Mouse (Mus musculus): Measurements from ENCODE around the gene Pi4kb. TPM values are rescaled to one million over a fixed set of nuclear protein-coding genes. Genes with fewer than 3 reads are reported as not detected.

Gene Pi4kb
- polyA plus RNA-seq, 1 experiment from 2014 or later = 27.1 TPM

DNA sequence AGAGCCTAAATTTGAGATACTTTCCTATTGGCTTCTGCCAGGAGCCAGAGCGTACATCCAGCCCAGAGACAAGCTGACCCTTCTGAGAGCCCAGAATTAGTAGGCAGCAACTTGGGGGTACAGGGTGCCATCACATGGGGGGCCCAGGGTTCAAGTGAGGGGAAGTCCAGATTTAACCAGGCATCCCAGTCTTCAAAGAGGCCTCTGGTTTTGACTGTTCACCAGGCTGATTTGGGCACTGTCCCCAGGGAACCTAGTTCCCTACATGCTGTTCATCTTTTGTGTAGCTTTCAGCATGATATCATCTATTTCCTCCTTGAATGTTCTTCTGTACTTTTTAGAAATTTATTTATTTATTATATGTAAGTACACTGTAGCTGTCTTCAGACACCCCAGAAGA, 9.5 kb upstream of the Pi4kb start:
- Histone ChIP-seq H3K27me3 (no peaks in the 10 kb centered on the region), H3K36me3 (no peaks in the 10 kb centered on the region), H3K9ac (replicated peaks) (no peak overlapping the region), H3K4me3 (no peak overlapping the region), H3K4me1 (no peaks in the 10 kb centered on the region), H3K9me3 (no peaks in the 10 kb centered on the region), H3K4me2 (replicated peaks) (no peak overlapping the region), H3K27ac (replicated peaks) (no peak overlapping the region)
- ATAC-seq (replicated peaks) = no peak
- WGBS = 88% methylated on average over 1 of the region's 1 CpGs

GRCm38 (mm10) chr3:94965878-94966277, 8.7 kb upstream of the Pi4kb start:
- H3K4me3 ChIP-seq = no peak overlapping the region
- no peak for ATAC-seq (replicated peaks)
- no peak overlapping the region for H3K9ac ChIP-seq (replicated peaks)
- H3K4me1 ChIP-seq = no peaks in the 10 kb centered on the region
- H3K27me3 ChIP-seq = no peaks in the 10 kb centered on the region
- H3K36me3 ChIP-seq = no peaks in the 10 kb centered on the region
- H3K9me3 ChIP-seq = no peaks in the 10 kb centered on the region
- no peak overlapping the region for H3K27ac ChIP-seq (replicated peaks)
- no peak overlapping the region for H3K4me2 ChIP-seq (replicated peaks)
- WGBS = 78% methylated on average over 1 of the region's 1 CpGs

DNA sequence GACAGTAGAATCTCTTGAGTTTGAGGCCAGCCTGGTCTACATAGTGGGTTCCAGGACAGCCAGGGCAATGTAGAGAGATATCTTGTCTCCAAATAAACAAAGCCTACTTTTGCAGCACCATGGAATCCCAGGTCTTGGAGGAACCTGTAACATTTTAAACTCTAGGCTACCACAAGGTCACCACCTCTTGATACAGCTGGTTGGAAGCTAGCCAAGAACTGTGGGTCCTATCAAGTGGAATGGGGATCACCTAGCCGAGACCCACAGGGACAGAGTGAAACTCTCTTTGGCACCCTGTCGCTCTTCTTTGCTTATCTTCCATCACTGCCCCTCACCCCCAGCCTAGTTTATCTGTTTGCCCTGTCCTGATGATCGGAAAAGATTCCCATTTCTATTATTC, 2.0 kb upstream of the Pi4kb start:
- no peak for ATAC-seq (replicated peaks)
- Histone ChIP-seq H3K4me3 (no peak overlapping the region), H3K4me2 (replicated peaks) (no peak overlapping the region), H3K27ac (replicated peaks) (no peak overlapping the region), H3K4me1 (peaks cover 18% of the 10 kb centered on the region), H3K9me3 (no peaks in the 10 kb centered on the region), H3K27me3 (no peaks in the 10 kb centered on the region), H3K9ac (replicated peaks) (no peak overlapping the region), H3K36me3 (peaks cover 5% of the 10 kb centered on the region; the same call in 1 of the 2 replicates)
- WGBS = 90% methylated on average over 3 of the region's 3 CpGs

- WGBS = 88% methylated on average over 5 of the region's 5 CpGs
- H3K4me2 ChIP-seq (replicated peaks) = peak overlapping the region; percentile 54; the same call in 1 of the 2 replicates
- peaks cover 5% of the 10 kb centered on the region; the same call in 1 of the 2 replicates for H3K36me3 ChIP-seq
- H3K27ac ChIP-seq (replicated peaks) = no peak overlapping the region
- H3K9ac ChIP-seq (replicated peaks) = no peak overlapping the region
- H3K4me1 ChIP-seq = peaks cover 18% of the 10 kb centered on the region
- no peak for ATAC-seq (replicated peaks)
- no peak overlapping the region for H3K4me3 ChIP-seq
- H3K9me3 ChIP-seq = no peaks in the 10 kb centered on the region
- H3K27me3 ChIP-seq = no peaks in the 10 kb centered on the region
Measured at GRCm38 (mm10) chr3:94973620-94974019, 911 bp upstream of the Pi4kb start.

GRCm38 (mm10) chr3:94974026-94974527, 454 bp upstream of the Pi4kb start:
- no peaks in the 10 kb centered on the region for H3K27me3 ChIP-seq
- no peaks in the 10 kb centered on the region for H3K9me3 ChIP-seq
- 17% methylated on average over 9 of the region's 9 CpGs for WGBS
- peaks cover 5% of the 10 kb centered on the region; the same call in 1 of the 2 replicates for H3K36me3 ChIP-seq
- peak overlapping the region; percentile 54 for H3K4me2 ChIP-seq (replicated peaks)
- peaks cover 18% of the 10 kb centered on the region for H3K4me1 ChIP-seq
- peak overlapping the region; percentile 46 for H3K9ac ChIP-seq (replicated peaks)
- H3K27ac ChIP-seq (replicated peaks) = peak overlapping the region; percentile 92; the same call in 1 of the 2 replicates
- H3K4me3 ChIP-seq = peak overlapping the region; percentile 96
- peak; percentile 57 for ATAC-seq (replicated peaks)

GRCm38 (mm10) chr3:94984312-94984711, 9.8 kb downstream of the Pi4kb start:
- H3K9ac ChIP-seq (replicated peaks) = no peak overlapping the region
- H3K4me2 ChIP-seq (replicated peaks) = no peak overlapping the region
- WGBS = 93% methylated on average over 11 of the region's 11 CpGs
- no peak overlapping the region for H3K4me3 ChIP-seq
- no peaks in the 10 kb centered on the region for H3K27me3 ChIP-seq
- H3K36me3 ChIP-seq = peaks cover 27% of the 10 kb centered on the region
- no peak overlapping the region for H3K27ac ChIP-seq (replicated peaks)
- 0 out of 2 replicates have a peak, but pooled peaks cover 2% of the 10 kb centered on the region for H3K4me1 ChIP-seq
- H3K9me3 ChIP-seq = no peaks in the 10 kb centered on the region
- no peak for ATAC-seq (replicated peaks)

DNA sequence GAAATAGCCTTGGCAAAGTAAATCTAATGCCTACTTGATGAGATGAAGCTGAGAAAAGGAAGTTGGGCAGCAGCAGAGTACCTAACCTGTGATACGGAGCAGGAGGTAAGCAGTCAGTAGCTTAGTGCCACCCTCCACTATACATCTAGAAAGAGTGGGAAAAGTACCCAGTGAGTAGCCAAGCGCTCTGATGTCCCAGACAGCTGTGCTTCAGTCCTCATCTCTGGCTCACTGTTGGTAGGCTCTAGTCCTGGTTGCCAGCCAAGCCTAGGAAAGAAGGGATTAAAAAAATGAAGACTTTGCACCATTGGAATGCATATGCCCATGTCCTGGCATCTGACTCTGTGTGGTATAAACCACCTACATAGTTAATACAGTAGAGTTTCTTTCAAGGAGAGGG, 11.0 kb downstream of the Pi4kb start:
- Histone ChIP-seq H3K27ac (replicated peaks) (no peak overlapping the region), H3K9me3 (no peaks in the 10 kb centered on the region), H3K4me1 (0 out of 2 replicates have a peak, but pooled peaks cover 4% of the 10 kb centered on the region), H3K4me3 (no peak overlapping the region), H3K9ac (replicated peaks) (no peak overlapping the region), H3K36me3 (peaks cover 30% of the 10 kb centered on the region), H3K27me3 (no peaks in the 10 kb centered on the region), H3K4me2 (replicated peaks) (no peak overlapping the region)
- no peak for ATAC-seq (replicated peaks)
- 95% methylated on average over 2 of the region's 2 CpGs for WGBS

DNA sequence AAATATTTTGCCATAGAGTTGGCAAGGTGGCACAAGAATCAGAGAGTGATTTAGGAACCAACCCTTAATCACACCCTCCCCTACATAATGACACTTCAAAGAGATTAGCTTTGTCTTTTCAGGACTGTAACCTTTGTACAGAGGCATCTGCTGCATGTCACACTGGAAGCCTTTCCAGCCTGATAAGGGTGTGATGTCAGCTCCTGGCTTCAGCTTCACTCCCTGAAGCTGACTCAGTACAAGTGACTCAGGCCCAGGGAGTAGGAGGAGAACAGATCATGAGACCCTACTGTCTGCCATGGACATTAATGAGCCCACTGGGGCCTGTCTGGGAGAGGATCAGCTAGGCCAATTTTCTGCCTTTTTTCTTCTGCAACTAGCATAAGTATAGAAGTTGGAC, 13.0 kb downstream of the Pi4kb start:
- no peak overlapping the region for H3K9ac ChIP-seq (replicated peaks)
- no peak for ATAC-seq (replicated peaks)
- no peak overlapping the region for H3K4me3 ChIP-seq
- H3K9me3 ChIP-seq = no peaks in the 10 kb centered on the region
- H3K4me1 ChIP-seq = 0 out of 2 replicates have a peak, but pooled peaks cover 4% of the 10 kb centered on the region
- H3K27ac ChIP-seq (replicated peaks) = no peak overlapping the region
- peaks cover 26% of the 10 kb centered on the region for H3K36me3 ChIP-seq
- H3K4me2 ChIP-seq (replicated peaks) = no peak overlapping the region
- H3K27me3 ChIP-seq = no peaks in the 10 kb centered on the region

DNA sequence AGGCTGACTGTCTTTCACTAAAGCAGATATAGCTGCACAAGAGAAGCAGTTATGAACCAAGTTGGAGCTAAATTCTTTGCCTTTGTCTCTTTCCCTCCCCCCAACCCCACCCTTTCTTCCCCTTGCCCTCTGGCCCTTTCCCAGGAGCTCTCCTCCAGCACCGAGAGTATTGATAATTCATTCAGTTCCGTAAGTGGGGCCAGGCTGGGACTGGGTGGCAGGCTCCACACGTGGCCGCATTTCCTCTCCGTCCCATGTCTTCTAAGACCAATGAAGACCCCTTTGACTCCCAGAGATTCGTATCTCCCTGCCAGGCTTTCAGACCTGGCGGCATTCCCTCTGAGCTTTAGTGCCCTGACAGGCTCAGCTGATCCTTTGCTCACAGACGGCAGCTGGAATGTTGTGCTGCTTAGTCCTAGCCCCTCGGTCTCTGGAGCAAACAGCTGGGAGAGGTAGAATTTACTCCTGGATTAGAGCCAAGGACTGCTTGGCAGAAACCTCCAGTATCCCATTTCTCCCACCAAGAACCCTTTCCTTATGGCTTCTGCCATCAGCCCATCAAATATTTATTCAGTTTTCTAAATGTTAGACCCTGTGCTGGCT, 14.7 kb downstream of the Pi4kb start:
- Histone ChIP-seq H3K4me1 (0 out of 2 replicates have a peak, but pooled peaks cover 4% of the 10 kb centered on the region), H3K9ac (replicated peaks) (no peak overlapping the region), H3K9me3 (no peaks in the 10 kb centered on the region), H3K4me2 (replicated peaks) (no peak overlapping the region), H3K4me3 (no peak overlapping the region), H3K27me3 (no peaks in the 10 kb centered on the region), H3K36me3 (peaks cover 34% of the 10 kb centered on the region), H3K27ac (replicated peaks) (no peak overlapping the region)
- 47% methylated on average over 9 of the region's 9 CpGs for WGBS
- ATAC-seq (replicated peaks) = no peak

DNA sequence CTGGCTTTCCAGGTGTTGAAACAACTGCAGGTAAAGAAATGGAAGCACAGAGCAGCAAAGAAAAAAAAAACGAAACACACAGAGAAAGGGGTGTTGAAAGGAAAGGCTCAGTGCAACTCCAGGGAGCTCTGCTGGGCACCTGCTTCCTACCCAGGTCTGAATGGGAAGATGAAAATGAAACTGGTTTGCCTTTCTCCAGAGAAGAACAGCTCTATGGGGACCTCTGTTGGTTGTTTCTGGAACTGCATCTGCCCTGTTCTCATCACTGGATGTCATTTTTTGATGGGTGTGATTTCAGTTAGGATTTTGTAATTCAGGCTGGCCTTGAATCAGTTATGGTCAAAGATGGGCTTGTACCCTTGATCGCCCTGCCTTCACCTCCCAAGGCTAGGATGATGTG, 22.4 kb downstream of the Pi4kb start:
- Histone ChIP-seq H3K36me3 (peaks cover 86% of the 10 kb centered on the region), H3K9ac (replicated peaks) (no peak overlapping the region), H3K27me3 (no peaks in the 10 kb centered on the region), H3K27ac (replicated peaks) (no peak overlapping the region), H3K4me1 (no peaks in the 10 kb centered on the region), H3K4me3 (no peak overlapping the region), H3K4me2 (replicated peaks) (no peak overlapping the region), H3K9me3 (no peaks in the 10 kb centered on the region)
- no peak for ATAC-seq (replicated peaks)
- WGBS = 38% methylated on average over 2 of the region's 2 CpGs

GRCm38 (mm10) chr3:95002569-95002968, 28.0 kb downstream of the Pi4kb start:
- Histone ChIP-seq H3K4me1 (no peaks in the 10 kb centered on the region), H3K4me3 (no peak overlapping the region), H3K9me3 (no peaks in the 10 kb centered on the region), H3K9ac (replicated peaks) (no peak overlapping the region), H3K27ac (replicated peaks) (no peak overlapping the region), H3K36me3 (peaks cover 90% of the 10 kb centered on the region), H3K4me2 (replicated peaks) (no peak overlapping the region), H3K27me3 (no peaks in the 10 kb centered on the region)
- 29% methylated on average over 4 of the region's 4 CpGs for WGBS
- ATAC-seq (replicated peaks) = peak; percentile 38

DNA sequence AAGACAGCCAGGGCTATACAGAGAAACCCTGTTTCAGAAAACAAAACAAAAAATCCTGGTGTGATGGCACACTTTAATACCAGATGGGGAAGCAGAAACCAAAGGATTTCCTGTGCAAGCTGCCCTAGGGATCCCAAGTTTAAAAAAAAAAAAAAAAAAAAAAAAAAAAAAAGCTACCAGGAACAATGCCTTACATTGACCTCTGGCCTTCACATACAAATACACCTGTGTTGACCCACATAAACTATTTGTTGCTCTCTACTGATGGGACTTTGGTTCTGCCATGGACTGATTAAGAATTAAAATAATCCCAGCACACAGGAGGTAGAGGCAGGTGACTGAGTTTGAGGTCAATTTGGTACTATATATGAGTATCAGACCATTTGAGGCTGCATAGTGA, 28.7 kb downstream of the Pi4kb start:
- no peak for ATAC-seq (replicated peaks)

DNA sequence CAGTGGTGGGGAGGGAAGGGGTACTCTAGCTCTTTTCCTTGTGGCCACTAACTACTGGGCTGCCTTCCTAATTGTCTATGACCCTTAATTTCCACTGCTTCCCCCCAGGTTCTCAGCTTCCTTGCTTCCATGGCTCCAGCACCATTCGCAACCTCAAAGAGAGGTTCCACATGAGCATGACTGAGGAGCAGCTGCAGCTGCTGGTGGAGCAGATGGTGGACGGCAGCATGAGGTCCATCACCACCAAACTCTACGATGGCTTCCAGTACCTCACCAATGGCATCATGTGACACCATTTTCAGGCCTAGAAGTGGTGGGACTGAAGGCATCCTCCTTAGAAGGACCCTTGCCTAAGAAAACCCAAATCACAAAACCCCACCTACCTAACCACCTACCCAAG, 31.1 kb downstream of the Pi4kb start:
- no peak overlapping the region for H3K9ac ChIP-seq (replicated peaks)
- H3K27ac ChIP-seq (replicated peaks) = no peak overlapping the region
- H3K4me1 ChIP-seq = no peaks in the 10 kb centered on the region
- H3K4me2 ChIP-seq (replicated peaks) = no peak overlapping the region
- WGBS = 98% methylated on average over 3 of the region's 3 CpGs
- no peaks in the 10 kb centered on the region for H3K27me3 ChIP-seq
- ATAC-seq (replicated peaks) = no peak
- H3K36me3 ChIP-seq = peaks cover 92% of the 10 kb centered on the region
- H3K4me3 ChIP-seq = no peak overlapping the region
- H3K9me3 ChIP-seq = no peaks in the 10 kb centered on the region

More for the DNA sequence above, 28.7 kb downstream of the Pi4kb start:
- Histone ChIP-seq H3K27ac (replicated peaks) (no peak overlapping the region), H3K4me2 (replicated peaks) (no peak overlapping the region), H3K9ac (replicated peaks) (no peak overlapping the region), H3K4me3 (no peak overlapping the region), H3K36me3 (peaks cover 90% of the 10 kb centered on the region), H3K9me3 (no peaks in the 10 kb centered on the region), H3K27me3 (no peaks in the 10 kb centered on the region), H3K4me1 (no peaks in the 10 kb centered on the region)
